Mouse (Mus musculus) cerebellum, postnatal 25 days (tissue): ENCODE measurements around the gene Slco2a1.

Experiments
- DNase-seq, 2 experiments: peaks; one replicate each; pipeline ENCODE4 v3.0.0; 2021; ENCODE audit warnings: mixed read lengths in 2 of 2

Slco2a1 gene

DNA sequence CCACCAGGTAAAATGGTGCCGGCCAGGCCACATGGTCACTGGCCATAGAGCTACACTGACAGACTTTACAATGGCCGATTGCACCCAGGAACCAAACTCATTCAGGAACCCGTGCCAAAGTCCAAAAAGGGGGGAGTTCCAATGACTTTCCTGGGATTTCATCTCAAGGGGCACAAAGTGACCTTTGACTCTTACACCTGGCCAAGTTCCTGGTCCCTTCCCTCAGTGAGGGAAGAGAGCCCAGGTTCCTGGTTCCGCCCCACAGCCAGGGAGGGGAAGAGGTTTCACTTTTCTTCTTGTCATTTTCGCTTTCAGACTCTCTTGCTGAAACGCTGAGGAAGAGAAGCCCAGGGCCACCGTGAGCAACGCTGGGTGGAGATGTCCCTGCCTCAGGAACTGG lies at the start of gene Slco2a1:
Slco2a1 (plus strand) TSS at position 251 of the 400 bp plus-strand sequence.
- no peak for DNase-seq

GRCm38 (mm10) chr9:102942221-102942620 lies 46.3 kb upstream of the Slco2a1 start:
- no peak for DNase-seq

- DNase-seq: no peak
These were observed 43.6 kb upstream of the Slco2a1 start for GRCm38 (mm10) chr9:102944891-102945290.

DNA sequence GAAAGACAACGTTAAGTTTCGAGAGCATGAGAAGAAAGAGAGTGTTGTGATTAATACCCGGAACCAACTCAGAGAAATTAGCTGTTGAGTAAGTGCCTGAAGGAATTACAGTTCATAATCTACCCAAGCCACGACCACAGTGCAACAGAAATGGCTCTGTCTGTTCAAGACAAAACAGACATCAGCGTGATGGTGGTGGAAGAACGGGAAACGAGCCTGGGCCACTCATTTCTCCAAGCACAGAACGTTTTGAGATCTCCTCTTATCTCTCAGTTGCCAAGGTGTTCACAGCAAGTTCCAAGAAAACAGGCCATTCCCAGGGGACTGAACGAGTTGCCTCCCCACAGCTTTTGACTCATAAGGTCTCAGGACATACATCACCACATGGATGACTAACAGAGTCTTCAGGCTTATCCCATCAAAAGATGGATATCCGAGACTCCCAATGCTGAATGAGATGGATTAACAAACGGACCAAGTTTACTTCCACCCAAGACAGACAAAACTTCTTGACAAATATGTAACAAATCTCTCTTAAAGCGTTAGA lies 42.0 kb upstream of the Slco2a1 start:
- no peak for DNase-seq

GRCm38 (mm10) chr9:102948706-102949105 lies 39.8 kb upstream of the Slco2a1 start:
- no peak for DNase-seq

DNA sequence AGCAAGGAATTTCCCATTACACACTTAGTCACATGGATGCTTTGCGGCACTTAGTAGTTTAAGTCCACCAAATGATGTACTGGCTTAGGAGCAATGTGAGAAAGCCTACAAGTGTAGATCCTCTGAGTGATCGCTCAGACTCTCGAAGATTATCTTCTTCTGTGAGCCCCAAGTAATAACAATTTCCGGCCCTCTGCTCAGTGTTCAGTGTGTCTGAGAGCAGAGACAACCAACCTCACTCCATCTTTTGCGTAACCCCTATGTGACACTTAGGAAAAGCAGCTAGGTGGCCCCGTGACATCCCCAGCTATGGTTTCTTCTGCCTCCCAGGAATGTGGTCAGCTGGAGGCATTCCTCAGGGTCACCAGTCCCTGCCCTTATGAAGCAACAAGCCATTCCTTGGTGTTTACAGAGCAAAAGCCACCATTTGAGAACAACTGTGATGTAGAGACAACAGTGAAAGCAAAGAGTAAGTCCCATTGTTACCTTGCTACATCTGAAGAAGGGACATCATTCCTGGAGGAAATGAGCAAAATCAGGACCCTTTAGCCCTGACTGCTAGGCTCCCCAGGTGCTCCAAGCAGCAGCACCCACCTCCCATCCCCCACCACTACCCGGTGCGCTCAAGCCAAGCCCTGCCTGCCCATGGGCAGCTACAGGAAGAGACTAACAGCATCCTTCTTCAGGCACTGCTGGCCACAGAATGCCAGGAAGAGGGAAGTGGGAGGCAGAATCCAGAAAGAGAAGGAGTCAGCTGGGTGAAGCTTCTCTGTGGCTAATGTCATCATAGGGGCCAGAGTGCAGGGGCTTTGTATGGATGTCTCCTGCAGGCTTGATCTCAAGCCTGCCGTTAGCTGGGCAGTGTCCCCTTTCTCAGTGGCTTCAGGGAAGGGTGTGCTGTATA lies 37.2 kb upstream of the Slco2a1 start:
- DNase-seq: no peak

GRCm38 (mm10) chr9:102955866-102956265 lies 32.6 kb upstream of the Slco2a1 start:
- DNase-seq: no peak

DNA sequence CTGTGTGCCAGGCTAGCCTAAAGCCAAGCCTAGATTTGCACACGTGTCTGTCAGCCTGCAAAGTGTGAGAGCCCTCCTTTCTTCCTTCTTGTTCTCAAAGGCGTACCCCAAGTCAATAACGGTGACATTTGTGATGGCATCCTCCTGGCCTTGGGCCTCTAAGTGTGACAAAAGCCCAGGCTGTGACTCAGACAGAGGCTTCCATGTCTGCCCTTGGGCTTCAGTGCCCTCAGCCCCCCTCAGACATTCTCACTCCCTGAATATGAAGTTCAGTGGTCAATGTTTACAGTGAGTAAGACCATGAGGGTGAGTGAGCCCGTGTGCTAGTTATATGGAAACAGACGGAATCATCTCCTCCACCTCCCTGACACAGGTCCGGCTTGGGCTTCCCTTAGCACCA lies 29.8 kb upstream of the Slco2a1 start:
- no peak for DNase-seq

DNA sequence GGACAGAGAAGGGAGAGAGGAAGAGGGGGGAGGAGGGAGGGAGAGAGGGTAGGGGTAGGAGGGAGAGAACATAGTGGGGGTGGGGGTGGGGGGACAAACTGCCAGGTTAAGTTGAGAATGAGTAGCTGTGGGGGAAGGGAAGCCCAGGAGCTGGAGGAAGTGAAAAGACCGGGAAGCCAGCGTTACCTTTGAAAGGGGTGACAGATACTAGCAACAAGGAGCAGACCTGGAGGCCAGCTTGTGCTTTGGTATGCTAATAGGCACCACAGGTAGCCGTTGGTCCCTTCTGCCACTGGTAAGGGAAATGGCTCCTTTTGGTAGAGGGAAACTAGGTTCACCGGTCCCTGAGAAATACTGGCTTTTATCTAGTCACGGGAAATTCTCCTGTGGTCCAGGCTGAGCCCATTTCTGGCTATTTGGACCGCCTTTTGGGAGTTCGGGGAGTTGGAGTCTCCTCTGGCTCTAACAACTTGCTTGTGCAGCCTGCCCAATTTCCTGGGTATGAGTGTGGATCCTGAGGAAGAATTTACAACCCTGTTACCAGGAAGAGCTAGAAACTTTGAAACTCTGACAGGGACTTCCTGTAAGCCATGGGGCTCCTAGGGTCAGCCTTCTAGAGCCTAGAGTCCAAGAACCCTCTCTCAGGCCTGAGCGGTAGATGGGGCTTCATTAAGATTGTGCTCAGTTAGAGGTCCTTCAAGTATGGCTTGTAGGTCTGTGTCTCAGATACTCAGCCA lies 27.0 kb upstream of the Slco2a1 start:
- no peak for DNase-seq

DNA sequence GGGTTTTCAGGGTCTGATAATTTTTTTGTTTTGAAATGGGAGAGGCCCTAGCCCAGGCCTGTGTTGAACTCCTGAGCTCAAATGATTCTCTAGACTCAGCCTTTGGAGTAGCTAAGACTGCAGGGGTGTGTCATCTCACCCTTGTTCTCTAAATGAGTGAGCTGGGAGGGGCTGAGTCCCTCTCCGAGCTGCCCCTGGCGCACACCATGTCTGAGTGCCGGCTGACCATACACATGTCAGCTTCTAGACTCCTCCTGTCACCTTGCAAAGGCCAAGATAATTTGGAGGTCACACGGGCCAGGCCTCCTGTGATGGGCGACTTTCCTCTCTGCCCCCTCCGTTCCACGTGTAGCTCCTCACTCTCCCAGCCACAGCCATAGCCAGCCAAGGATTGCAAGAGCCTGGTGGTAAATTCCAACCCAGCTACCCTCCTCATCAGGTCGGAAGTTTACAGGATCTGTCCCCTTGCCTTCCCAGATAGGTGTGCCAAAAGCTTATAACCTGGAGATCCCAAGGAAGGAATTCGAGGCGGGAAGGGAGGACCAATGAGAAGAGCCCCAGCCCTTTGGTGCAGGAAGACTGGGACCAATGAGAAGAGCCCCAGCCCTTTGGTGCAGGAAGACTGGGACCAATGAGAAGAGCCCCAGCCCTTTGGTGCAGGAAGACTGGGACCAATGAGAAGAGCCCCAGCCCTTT lies 26.3 kb upstream of the Slco2a1 start:
- no peak for DNase-seq

DNA sequence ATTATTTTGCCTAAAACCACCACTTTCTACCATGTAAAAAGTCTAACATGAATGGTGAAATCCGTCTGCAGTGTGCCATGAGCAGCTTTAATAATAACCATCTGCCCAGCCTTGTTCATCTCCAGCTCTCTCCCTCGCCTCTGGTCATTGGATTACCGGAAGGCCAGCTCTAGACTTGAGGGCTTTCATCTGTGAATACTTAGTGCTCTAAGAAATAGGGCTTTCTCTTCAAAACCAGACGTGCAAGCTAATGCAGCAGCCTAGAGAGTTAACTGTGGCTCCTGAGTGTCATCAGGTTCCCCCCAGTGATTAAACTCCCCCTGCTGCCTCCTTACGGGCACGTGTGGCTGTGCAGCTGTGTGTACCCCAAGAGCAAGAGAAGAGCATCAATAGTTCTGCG lies 25.2 kb upstream of the Slco2a1 start:
- no peak for DNase-seq

GRCm38 (mm10) chr9:102964644-102965043 lies 23.9 kb upstream of the Slco2a1 start:
- no peak for DNase-seq

- DNase-seq: no peak
These were observed 16.0 kb upstream of the Slco2a1 start for GRCm38 (mm10) chr9:102972393-102973050.

DNA sequence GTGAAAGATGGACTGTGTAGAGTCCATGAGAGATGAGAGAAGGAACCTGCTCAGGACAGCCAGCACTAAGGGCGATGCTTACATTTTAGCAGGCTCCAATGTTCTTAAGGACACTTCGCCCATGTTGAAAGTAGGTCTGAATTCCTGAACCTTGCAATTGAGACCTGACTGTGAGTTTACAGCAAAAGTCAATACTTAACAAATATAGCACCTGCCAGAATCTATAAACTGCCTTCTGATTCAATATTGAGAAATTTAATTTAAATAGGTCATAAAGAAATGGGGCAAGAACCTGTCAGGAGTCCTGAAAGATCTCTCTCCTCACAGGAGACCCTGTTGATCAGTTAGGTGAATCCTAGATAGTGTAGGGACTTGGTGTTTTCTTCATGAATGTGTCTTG lies 12.6 kb upstream of the Slco2a1 start:
- no peak for DNase-seq

DNA sequence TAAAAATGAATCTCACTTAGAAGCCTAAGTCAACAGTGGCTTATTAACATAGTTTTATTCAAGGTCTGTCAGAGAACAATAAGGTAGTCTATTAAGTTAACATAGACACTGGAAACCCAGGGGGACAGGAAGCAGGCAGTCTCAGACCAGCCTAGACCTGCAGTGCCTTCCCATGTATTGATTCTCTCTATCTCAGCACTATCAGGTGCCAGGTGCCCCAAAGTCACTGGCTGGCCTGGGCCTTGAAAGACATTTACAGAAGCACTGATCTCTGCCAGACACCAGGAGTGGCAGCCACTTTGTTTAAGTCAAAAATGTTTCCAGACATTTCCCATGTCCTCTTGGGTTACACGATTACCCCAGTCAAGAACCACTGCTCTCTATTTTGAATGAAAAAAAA lies 11.4 kb upstream of the Slco2a1 start:
- no peak for DNase-seq

- no peak for DNase-seq
These were observed 10.6 kb upstream of the Slco2a1 start for GRCm38 (mm10) chr9:102977791-102978492.

GRCm38 (mm10) chr9:102979011-102979700 lies 9.4 kb upstream of the Slco2a1 start:
- peak; percentile 7 to 9 for DNase-seq

DNA sequence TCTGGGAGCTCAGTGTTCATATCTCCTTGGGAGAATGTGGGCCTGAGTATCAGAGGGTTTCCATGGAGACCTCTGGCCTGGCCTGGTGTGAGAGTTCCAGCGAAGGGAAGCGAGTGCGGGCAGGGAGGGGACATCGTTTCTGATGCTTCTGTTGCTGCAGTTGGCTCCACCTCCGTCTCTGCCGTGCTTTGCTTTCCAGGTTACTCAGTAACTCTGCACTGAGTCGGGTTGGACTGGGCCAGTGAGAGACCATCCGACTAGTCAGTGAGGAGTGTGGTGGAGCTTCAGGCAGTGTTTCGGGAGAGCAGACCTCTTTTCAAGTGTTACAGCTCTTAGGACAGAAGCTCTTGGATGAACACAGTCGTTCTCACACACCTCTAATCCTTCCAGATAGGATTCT lies 8.6 kb upstream of the Slco2a1 start:
- no peak for DNase-seq

- DNase-seq: no peak
These were observed 8.1 kb upstream of the Slco2a1 start for GRCm38 (mm10) chr9:102980420-102980819.

- DNase-seq: no peak
These were observed 6.7 kb upstream of the Slco2a1 start for GRCm38 (mm10) chr9:102981791-102982190.

- DNase-seq: no peak
These were observed 6.1 kb upstream of the Slco2a1 start for GRCm38 (mm10) chr9:102982376-102982775.
